Mouse (Mus musculus): ENCODE measurements at regions not wholly inside any gene's neighbourhood (a gene's known extent, or its start where the extent isn't known, plus 50 kb on each side); places are given as distances from the start of the nearest gene placed in this dataset.

GRCm38 (mm10) chr10:109332846-109333386 lies 322.1 kb upstream of the Syt1 start:
- TF ChIP-seq HCFC1 (IDR thresholded peaks at IDR 0.05; ENCODE audit: borderline replicate concordance, insufficient read depth, low read length) (no peak), CHD2 (IDR thresholded peaks at IDR 0.05; ENCODE audit: low read depth, low read length) (no peak)
